Mouse (Mus musculus) spleen, adult 2 months (tissue): Measurements from ENCODE around the gene Zfp423.

ENCODE experiments used
- CTCF ChIP-seq: fragments of 200-500 bp; IDR thresholded peaks from 2 replicates; pipeline ENCODE4 v1.5.1; 2011; ENCODE audit warnings: mild to moderate bottlenecking, inconsistent platforms; ENCODE audit not compliant: insufficient read depth, insufficient read length, insufficient replicate concordance; ENCODE audit errors: extremely low read depth
- POLR2A ChIP-seq: fragments of 200-500 bp; IDR thresholded peaks from 2 replicates; pipeline ENCODE4 v1.6.1; 2011; ENCODE audit warnings: low read depth, low read length, inconsistent platforms

GRCm38 (mm10) chr8:87747142-87747541, 212.3 kb downstream of the Zfp423 start:
- TF ChIP-seq CTCF (no peak), POLR2A (no peak)
